Mouse (Mus musculus): ENCODE measurements around the gene Mchr1.

Mchr1 gene

DNA sequence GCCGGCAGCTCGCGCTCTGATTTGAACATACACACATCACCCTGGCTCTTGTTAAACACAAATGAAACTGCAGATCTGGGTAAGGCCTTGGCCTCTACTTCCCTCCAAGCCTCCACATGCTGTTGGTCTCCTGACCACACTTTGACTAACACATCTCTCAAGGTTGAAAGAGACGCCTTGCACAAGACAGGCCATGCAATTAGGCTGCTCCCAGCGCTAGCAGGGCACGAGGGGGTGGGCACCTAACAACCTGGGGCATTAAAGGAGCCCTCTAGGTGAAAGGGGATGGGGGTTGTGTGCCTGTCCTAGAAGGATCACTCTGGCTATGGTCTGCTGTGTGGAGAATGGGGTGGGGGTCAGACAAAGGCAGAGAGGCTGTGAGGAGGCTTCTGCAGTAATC, 43.4 kb downstream of the Mchr1 start:
- DNase-seq, result no peak

DNA sequence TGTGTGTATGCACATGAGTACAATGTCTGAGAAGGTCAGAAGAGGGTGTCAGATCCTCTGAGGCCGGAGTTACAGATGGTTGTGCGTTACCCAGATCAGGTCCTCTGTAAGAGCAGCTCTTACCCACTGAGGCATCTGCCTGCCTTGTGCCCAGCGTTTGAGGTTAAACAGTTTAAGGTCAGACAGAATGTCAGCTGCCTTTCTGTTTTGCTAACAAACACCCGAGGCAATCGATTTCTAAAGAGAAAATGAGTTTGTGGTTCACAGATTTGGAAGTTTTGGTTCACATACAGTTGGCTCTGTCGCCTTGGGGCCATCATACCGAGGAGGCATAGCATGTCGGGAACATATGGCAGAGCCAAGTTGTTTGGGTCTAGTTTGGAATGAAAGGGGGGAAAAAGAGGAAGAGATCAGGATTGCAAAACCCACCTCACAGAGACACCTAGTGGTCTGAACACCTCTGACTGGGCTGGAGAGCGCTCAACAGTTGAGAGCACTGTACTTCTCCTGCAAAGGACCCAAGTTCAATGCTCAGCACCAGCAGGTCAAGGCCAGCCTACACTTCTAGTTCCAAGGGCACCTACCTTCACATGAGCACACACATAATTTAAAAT, 48.9 kb downstream of the Mchr1 start:
- no peak for DNase-seq
